Mouse (Mus musculus): ENCODE data around the gene Il21r. TPM values are rescaled to one million over a fixed set of nuclear protein-coding genes. Genes with fewer than 3 reads are reported as not detected.

Gene Il21r
- polyA plus RNA-seq, 1 experiment: 0.59 TPM

DNA sequence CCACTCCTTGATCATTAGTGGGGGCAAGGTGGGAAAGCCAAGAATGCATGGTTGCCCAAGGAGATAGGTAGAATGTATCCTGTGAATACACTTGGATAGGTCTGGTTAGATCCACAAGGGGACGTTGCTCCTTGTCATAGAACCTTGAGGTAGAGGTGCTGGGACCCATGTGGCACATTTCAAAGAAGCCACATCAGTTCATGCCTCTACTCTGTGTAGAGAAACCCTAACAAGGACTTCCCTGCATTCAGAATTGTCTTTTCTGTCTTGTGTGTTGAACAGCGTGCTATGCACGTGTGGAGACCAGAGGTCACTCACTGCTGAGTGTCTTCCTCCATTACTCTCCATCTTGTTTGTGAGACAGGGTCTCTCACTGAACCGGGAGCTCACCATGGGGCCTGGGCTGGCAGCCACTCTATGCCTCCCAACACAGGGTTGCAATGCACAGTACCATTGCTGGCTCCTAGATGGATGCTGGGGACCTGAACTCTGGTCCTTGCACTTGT lies 5.0 kb downstream of the Il21r start:
- Histone ChIP-seq H3K36me3 (ENCODE audit: control insufficient read depth, insufficient read depth) (no peaks in the 10 kb centered on the region), H3K4me2 (ENCODE audit: low read depth) (no peak overlapping the region)
- no peak for TF ChIP-seq E2F4 (IDR thresholded peaks at IDR 0.05; ENCODE audit: insufficient read depth)
- no peak for TF ChIP-seq USF1 (IDR thresholded peaks at IDR 0.05; ENCODE audit: low read depth)
- no peak for TF ChIP-seq POLR2A (IDR thresholded peaks at IDR 0.05; ENCODE audit: insufficient read length, low read depth)
- no peak for TF ChIP-seq MYOG (IDR thresholded peaks at IDR 0.05; ENCODE audit: control insufficient read depth in 1 of 3, insufficient read depth in 1 of 3, insufficient read length in 2 of 3, low read depth in 2 of 3)
- no peak for TF ChIP-seq POLR2AphosphoS2 (IDR thresholded peaks at IDR 0.05; ENCODE audit: insufficient read length, low read depth)
- no peak for TF ChIP-seq MYOD1 (IDR thresholded peaks at IDR 0.05; ENCODE audit: control insufficient read depth in 1 of 3, insufficient read length in 2 of 3, low read depth in 2 of 3)
- no peak for TF ChIP-seq SRF (IDR thresholded peaks at IDR 0.05; ENCODE audit: control insufficient read depth, insufficient read length, low read depth)
- TF ChIP-seq MAX (IDR thresholded peaks at IDR 0.05; ENCODE audit: low read depth): no peak
- no peak for TF ChIP-seq TCF3 (IDR thresholded peaks at IDR 0.05; ENCODE audit: insufficient read length, low read depth)
- TF ChIP-seq CEBPB (IDR thresholded peaks at IDR 0.05; ENCODE audit: insufficient read depth, poor library complexity, severe bottlenecking): no peak
- TF ChIP-seq REST (IDR thresholded peaks at IDR 0.05; ENCODE audit: insufficient read depth, insufficient read length): no peak
- no peak for TF ChIP-seq TCF12 (IDR thresholded peaks at IDR 0.05; ENCODE audit: insufficient read depth, poor library complexity, severe bottlenecking)

DNA sequence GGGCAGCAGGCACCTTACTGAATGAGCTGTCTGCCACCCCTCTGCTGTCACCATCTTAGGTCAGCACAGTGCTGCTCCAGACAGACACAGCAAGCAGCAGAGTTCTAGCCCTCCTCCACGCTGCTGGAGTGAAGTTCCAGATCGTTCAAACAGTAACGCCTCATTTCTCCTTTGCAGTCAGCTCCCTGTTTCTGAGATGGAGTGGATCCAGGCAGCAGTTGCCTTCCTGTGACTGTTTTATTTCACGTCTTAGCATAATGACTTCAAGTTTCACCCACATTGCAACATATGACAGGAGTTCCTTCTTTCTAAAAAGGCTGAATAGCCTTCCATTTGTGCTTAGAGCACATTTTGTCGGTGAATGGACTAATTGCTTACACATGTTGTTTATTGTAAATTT lies 10.3 kb downstream of the Il21r start:
- Histone ChIP-seq H3K79me2 (ENCODE audit: control insufficient read depth, insufficient read depth) (no peaks in the 10 kb centered on the region), H3K4me2 (ENCODE audit: low read depth) (no peak overlapping the region), H3ac (ENCODE audit: control insufficient read depth, insufficient read length) (no peak overlapping the region), H3K27me3 (ENCODE audit: control insufficient read depth, insufficient read depth, insufficient read length) (no peaks in the 10 kb centered on the region), H3K4me3 (no peak overlapping the region), H3K36me3 (ENCODE audit: control insufficient read depth, insufficient read depth) (no peaks in the 10 kb centered on the region)
- no peak for TF ChIP-seq MAX (IDR thresholded peaks at IDR 0.05; ENCODE audit: low read depth)
- TF ChIP-seq CEBPB (IDR thresholded peaks at IDR 0.05; ENCODE audit: insufficient read depth, poor library complexity, severe bottlenecking): no peak
- TF ChIP-seq E2F4 (IDR thresholded peaks at IDR 0.05; ENCODE audit: insufficient read depth): no peak
- TF ChIP-seq MYOD1 (IDR thresholded peaks at IDR 0.05; ENCODE audit: control insufficient read depth in 1 of 3, insufficient read length in 2 of 3, low read depth in 2 of 3): no peak
- no peak for TF ChIP-seq SRF (IDR thresholded peaks at IDR 0.05; ENCODE audit: control insufficient read depth, insufficient read length, low read depth)
- no peak for TF ChIP-seq MYOG (IDR thresholded peaks at IDR 0.05; ENCODE audit: control insufficient read depth in 1 of 3, insufficient read depth in 1 of 3, insufficient read length in 2 of 3, low read depth in 2 of 3)
- no peak for TF ChIP-seq REST (IDR thresholded peaks at IDR 0.05; ENCODE audit: insufficient read depth, insufficient read length)
- no peak for TF ChIP-seq TCF3 (IDR thresholded peaks at IDR 0.05; ENCODE audit: insufficient read length, low read depth)
- TF ChIP-seq TCF12 (IDR thresholded peaks at IDR 0.05; ENCODE audit: insufficient read depth, poor library complexity, severe bottlenecking): no peak
- no peak for TF ChIP-seq POLR2A (IDR thresholded peaks at IDR 0.05; ENCODE audit: insufficient read length, low read depth)
- no peak for TF ChIP-seq POLR2AphosphoS2 (IDR thresholded peaks at IDR 0.05; ENCODE audit: insufficient read length, low read depth)
- TF ChIP-seq USF1 (IDR thresholded peaks at IDR 0.05; ENCODE audit: low read depth): no peak

More for the DNA sequence above, 5.0 kb downstream of the Il21r start:
- Histone ChIP-seq H3K27me3 (ENCODE audit: control insufficient read depth, insufficient read depth, insufficient read length) (peaks cover 5% of the 10 kb centered on the region), H3K4me3 (no peak overlapping the region), H3K79me2 (ENCODE audit: control insufficient read depth, insufficient read depth) (no peaks in the 10 kb centered on the region), H3ac (ENCODE audit: control insufficient read depth, insufficient read length) (no peak overlapping the region)

GRCm38 (mm10) chr7:125615453-125615852 lies 12.2 kb downstream of the Il21r start:
- Histone ChIP-seq H3K4me3 (no peak overlapping the region), H3K4me2 (ENCODE audit: low read depth) (no peak overlapping the region), H3K36me3 (ENCODE audit: control insufficient read depth, insufficient read depth) (no peaks in the 10 kb centered on the region), H3K79me2 (ENCODE audit: control insufficient read depth, insufficient read depth) (no peaks in the 10 kb centered on the region), H3ac (ENCODE audit: control insufficient read depth, insufficient read length) (no peak overlapping the region), H3K27me3 (ENCODE audit: control insufficient read depth, insufficient read depth, insufficient read length) (no peaks in the 10 kb centered on the region)
- TF ChIP-seq TCF12 (IDR thresholded peaks at IDR 0.05; ENCODE audit: insufficient read depth, poor library complexity, severe bottlenecking) (no peak), MYOG (IDR thresholded peaks at IDR 0.05; ENCODE audit: control insufficient read depth in 1 of 3, insufficient read depth in 1 of 3, insufficient read length in 2 of 3, low read depth in 2 of 3) (no peak), REST (IDR thresholded peaks at IDR 0.05; ENCODE audit: insufficient read depth, insufficient read length) (no peak), MAX (IDR thresholded peaks at IDR 0.05; ENCODE audit: low read depth) (no peak), TCF3 (IDR thresholded peaks at IDR 0.05; ENCODE audit: insufficient read length, low read depth) (no peak), USF1 (IDR thresholded peaks at IDR 0.05; ENCODE audit: low read depth) (no peak), SRF (IDR thresholded peaks at IDR 0.05; ENCODE audit: control insufficient read depth, insufficient read length, low read depth) (no peak), E2F4 (IDR thresholded peaks at IDR 0.05; ENCODE audit: insufficient read depth) (no peak), CEBPB (IDR thresholded peaks at IDR 0.05; ENCODE audit: insufficient read depth, poor library complexity, severe bottlenecking) (no peak), POLR2AphosphoS2 (IDR thresholded peaks at IDR 0.05; ENCODE audit: insufficient read length, low read depth) (no peak), MYOD1 (IDR thresholded peaks at IDR 0.05; ENCODE audit: control insufficient read depth in 1 of 3, insufficient read length in 2 of 3, low read depth in 2 of 3) (no peak), POLR2A (IDR thresholded peaks at IDR 0.05; ENCODE audit: insufficient read length, low read depth) (no peak)

DNA sequence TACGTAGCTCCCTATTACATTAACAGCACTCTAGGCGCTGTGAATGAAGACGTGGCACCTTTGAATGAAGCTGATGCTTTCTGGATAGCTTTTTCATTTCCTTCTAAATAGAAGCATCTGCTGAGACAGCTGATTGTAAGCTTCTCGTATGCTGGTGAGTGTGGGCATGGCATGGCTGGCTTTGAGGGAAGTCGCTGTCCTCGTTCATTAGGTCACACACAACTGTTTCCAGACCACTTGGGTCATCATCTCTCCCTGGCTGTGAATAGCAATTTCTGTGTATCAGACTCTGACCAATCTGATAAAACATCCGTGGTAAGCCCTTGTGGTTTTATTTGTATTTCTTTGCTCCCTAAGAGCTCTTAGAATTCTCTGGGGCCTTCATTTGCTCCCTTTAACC lies 14.8 kb downstream of the Il21r start:
- TF ChIP-seq SRF (IDR thresholded peaks at IDR 0.05; ENCODE audit: control insufficient read depth, insufficient read length, low read depth) (no peak), REST (IDR thresholded peaks at IDR 0.05; ENCODE audit: insufficient read depth, insufficient read length) (no peak), CEBPB (IDR thresholded peaks at IDR 0.05; ENCODE audit: insufficient read depth, poor library complexity, severe bottlenecking) (no peak), USF1 (IDR thresholded peaks at IDR 0.05; ENCODE audit: low read depth) (no peak), E2F4 (IDR thresholded peaks at IDR 0.05; ENCODE audit: insufficient read depth) (no peak), TCF3 (IDR thresholded peaks at IDR 0.05; ENCODE audit: insufficient read length, low read depth) (no peak), POLR2AphosphoS2 (IDR thresholded peaks at IDR 0.05; ENCODE audit: insufficient read length, low read depth) (no peak), TCF12 (IDR thresholded peaks at IDR 0.05; ENCODE audit: insufficient read depth, poor library complexity, severe bottlenecking) (no peak), MYOD1 (IDR thresholded peaks at IDR 0.05; ENCODE audit: control insufficient read depth in 1 of 3, insufficient read length in 2 of 3, low read depth in 2 of 3) (no peak), POLR2A (IDR thresholded peaks at IDR 0.05; ENCODE audit: insufficient read length, low read depth) (no peak), MAX (IDR thresholded peaks at IDR 0.05; ENCODE audit: low read depth) (no peak), MYOG (IDR thresholded peaks at IDR 0.05; ENCODE audit: control insufficient read depth in 1 of 3, insufficient read depth in 1 of 3, insufficient read length in 2 of 3, low read depth in 2 of 3) (no peak)
- H3K4me3 ChIP-seq: no peak overlapping the region
- no peak overlapping the region for H3ac ChIP-seq (ENCODE audit: control insufficient read depth, insufficient read length)
- no peaks in the 10 kb centered on the region for H3K79me2 ChIP-seq (ENCODE audit: control insufficient read depth, insufficient read depth)
- H3K27me3 ChIP-seq (ENCODE audit: control insufficient read depth, insufficient read depth, insufficient read length): no peaks in the 10 kb centered on the region
- H3K36me3 ChIP-seq (ENCODE audit: control insufficient read depth, insufficient read depth): no peaks in the 10 kb centered on the region
- no peak overlapping the region for H3K4me2 ChIP-seq (ENCODE audit: low read depth)
